Mouse (Mus musculus): ENCODE measurements around the gene Rasl11b. TPM values are rescaled to one million over a fixed set of nuclear protein-coding genes. Genes with fewer than 3 reads are reported as not detected.

Rasl11b gene
- 112 and 118 TPM in 2 replicates for polyA plus RNA-seq (2014; fragmentation: Nextera tagmentation; extraction: Ambion mirVana)

DNA sequence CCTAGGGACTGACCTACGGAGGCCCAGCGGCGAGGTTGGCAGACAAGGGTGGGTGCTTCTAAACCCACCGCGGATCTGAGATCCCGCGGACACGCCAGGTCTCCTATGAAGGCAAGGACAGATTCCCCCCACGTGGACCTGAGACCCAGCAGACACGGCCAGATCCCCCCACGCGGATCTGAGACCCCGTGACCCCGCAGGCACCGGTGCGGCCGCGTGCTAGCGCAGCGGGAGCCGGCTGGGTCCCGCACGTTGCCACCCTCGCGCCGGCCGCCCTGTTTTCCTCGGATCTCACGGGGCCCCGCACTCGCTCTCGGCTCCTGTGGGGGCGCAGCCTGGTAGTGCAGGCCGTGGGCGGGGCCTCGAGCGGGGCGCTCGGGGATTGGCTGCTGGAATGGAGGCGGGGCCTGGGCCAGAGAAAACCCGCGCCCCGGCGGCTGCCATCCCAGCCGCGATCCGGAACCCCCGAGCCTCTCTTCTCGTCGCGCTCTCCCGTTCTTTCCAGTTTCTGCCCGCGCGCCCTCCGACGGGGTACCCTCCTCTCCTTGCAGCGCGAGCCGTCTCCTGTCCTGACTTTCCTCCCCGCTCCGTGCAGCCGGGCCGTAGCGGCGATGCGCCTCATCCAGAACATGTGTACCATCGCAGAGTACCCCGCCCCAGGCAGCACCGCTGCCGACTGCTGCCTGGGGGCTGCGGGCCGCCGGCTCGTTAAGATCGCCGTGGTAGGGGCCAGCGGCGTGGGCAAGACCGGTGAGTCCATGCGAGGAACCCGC lies at the start of gene Rasl11b:
Gene Rasl11b (plus strand): TSS at position 446 of the 773 bp plus-strand sequence.
- peak within 1 kb of the TSS; percentile 94 for H3K9ac ChIP-seq (ENCODE audit: low read length)
- WGBS, result under 1% methylated on average over 81 of the region's 82 CpGs
- peak; percentile 88 for ATAC-seq (ENCODE audit: insufficient number of reproducible peaks, low FRiP score, low TSS enrichment, low read depth)
- peaks cover 48% of the 10 kb centered on the region for H3K4me1 ChIP-seq (ENCODE audit: control insufficient read depth, insufficient read depth, low read length)
- H3K27ac ChIP-seq (replicated peaks; ENCODE audit: low read depth, low read length), result peak within 1 kb of the TSS; percentile 76
- peak within 1 kb of the TSS; percentile 87 for H3K4me3 ChIP-seq (ENCODE audit: low read depth, low read length)
- peak within 1 kb of the TSS; percentile 92 for H3K4me2 ChIP-seq (ENCODE audit: low read depth, severe bottlenecking)
- DNase-seq (ENCODE audit: low spot score), result peak; percentile 97
- peaks cover 12% of the 10 kb centered on the region for H3K36me3 ChIP-seq (ENCODE audit: control insufficient read depth, insufficient read depth, low read length)
- no peaks in the 10 kb centered on the region for H3K9me3 ChIP-seq (ENCODE audit: control insufficient read depth, low read length)
- no peaks in the 10 kb centered on the region for H3K27me3 ChIP-seq (ENCODE audit: control insufficient read depth, insufficient read depth, low read length)

DNA sequence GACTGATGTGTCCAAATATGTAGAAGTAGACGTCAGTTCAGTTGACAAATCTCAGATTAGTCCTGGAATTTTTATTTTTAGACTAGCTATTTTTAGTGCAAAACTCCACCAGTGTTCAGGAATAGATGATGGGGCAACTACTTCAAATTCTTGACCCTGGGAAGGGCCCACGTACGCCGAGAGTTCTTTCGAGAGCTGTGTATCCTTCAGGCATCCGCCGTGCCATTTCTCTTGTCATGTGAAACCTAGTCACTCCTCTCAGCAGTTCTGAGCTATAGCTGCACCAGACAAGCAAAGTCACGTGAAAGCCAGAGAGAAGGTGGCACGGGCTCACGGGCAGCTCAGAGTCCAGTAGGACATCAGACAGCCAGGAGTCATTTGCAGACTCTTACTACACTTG lies 47.5 kb upstream of the Rasl11b start:
- Histone ChIP-seq H3K4me3 (ENCODE audit: low read depth, low read length) (no peak overlapping the region), H3K36me3 (ENCODE audit: control insufficient read depth, insufficient read depth, low read length) (no peaks in the 10 kb centered on the region), H3K9me3 (ENCODE audit: control insufficient read depth, low read length) (no peaks in the 10 kb centered on the region), H3K4me2 (ENCODE audit: low read depth, severe bottlenecking) (no peak overlapping the region), H3K27ac (replicated peaks; ENCODE audit: low read depth, low read length) (no peak overlapping the region), H3K27me3 (ENCODE audit: control insufficient read depth, insufficient read depth, low read length) (no peaks in the 10 kb centered on the region), H3K9ac (ENCODE audit: low read length) (no peak overlapping the region), H3K4me1 (ENCODE audit: control insufficient read depth, insufficient read depth, low read length) (no peaks in the 10 kb centered on the region)
- DNase-seq (ENCODE audit: low spot score) (no peak), ATAC-seq (ENCODE audit: insufficient number of reproducible peaks, low FRiP score, low TSS enrichment, low read depth) (no peak)
- 90% methylated on average over 10 of the region's 10 CpGs for WGBS

DNA sequence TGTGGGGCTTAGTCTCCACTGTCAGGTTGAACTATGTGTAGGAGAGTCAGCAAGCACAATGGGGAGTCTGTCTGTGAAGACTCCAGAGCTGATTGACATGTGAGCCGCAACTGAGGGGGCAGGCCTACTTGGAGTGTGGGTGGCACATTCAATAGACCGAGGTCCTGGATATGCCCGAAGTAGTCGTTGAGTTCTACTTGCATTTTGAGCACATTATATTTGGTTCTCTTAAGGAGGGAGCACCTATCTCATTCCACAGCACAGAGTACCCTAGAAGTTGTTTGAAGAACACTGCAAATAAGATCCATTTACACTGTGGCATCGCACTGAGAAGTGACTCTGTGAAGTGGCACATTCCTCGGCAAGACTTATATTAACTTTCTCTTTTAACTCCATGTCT lies 45.1 kb upstream of the Rasl11b start:
- H3K27me3 ChIP-seq (ENCODE audit: control insufficient read depth, insufficient read depth, low read length), result no peaks in the 10 kb centered on the region
- no peaks in the 10 kb centered on the region for H3K9me3 ChIP-seq (ENCODE audit: control insufficient read depth, low read length)
- no peak overlapping the region for H3K4me2 ChIP-seq (ENCODE audit: low read depth, severe bottlenecking)
- H3K4me1 ChIP-seq (ENCODE audit: control insufficient read depth, insufficient read depth, low read length), result peaks cover 7% of the 10 kb centered on the region
- no peak overlapping the region for H3K9ac ChIP-seq (ENCODE audit: low read length)
- H3K27ac ChIP-seq (replicated peaks; ENCODE audit: low read depth, low read length), result no peak overlapping the region
- DNase-seq (ENCODE audit: low spot score), result no peak
- H3K36me3 ChIP-seq (ENCODE audit: control insufficient read depth, insufficient read depth, low read length), result no peaks in the 10 kb centered on the region
- H3K4me3 ChIP-seq (ENCODE audit: low read depth, low read length), result no peak overlapping the region
- WGBS, result 92% methylated on average over 6 of the region's 6 CpGs
- no peak for ATAC-seq (ENCODE audit: insufficient number of reproducible peaks, low FRiP score, low TSS enrichment, low read depth)

DNA sequence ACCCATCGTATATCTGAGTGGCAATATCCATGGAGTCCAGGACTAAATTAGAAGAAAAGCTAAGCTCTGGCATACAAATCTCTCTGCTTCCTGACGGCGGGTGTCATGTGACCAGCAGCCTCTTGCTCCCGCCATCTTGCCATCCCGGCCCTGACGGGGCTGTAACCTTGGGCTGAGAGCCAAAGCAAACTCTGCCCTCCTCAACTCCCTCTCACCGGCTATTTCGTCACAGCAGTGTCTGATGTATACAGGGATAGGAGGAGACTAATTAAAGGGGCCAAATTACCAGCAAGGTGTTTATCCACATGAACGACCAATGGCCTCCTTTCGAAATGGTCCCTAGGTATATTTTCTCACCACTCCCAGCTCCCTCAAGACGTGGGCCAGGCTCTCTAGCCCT lies 43.3 kb upstream of the Rasl11b start:
- H3K27ac ChIP-seq (replicated peaks; ENCODE audit: low read depth, low read length), result no peak overlapping the region
- H3K4me1 ChIP-seq (ENCODE audit: control insufficient read depth, insufficient read depth, low read length), result peaks cover 23% of the 10 kb centered on the region
- H3K4me3 ChIP-seq (ENCODE audit: low read depth, low read length), result no peak overlapping the region
- DNase-seq (ENCODE audit: low spot score) (no peak), ATAC-seq (ENCODE audit: insufficient number of reproducible peaks, low FRiP score, low TSS enrichment, low read depth) (no peak)
- no peaks in the 10 kb centered on the region for H3K9me3 ChIP-seq (ENCODE audit: control insufficient read depth, low read length)
- 87% methylated on average over 11 of the region's 11 CpGs for WGBS
- H3K4me2 ChIP-seq (ENCODE audit: low read depth, severe bottlenecking), result no peak overlapping the region
- H3K27me3 ChIP-seq (ENCODE audit: control insufficient read depth, insufficient read depth, low read length), result no peaks in the 10 kb centered on the region
- H3K36me3 ChIP-seq (ENCODE audit: control insufficient read depth, insufficient read depth, low read length), result no peaks in the 10 kb centered on the region
- H3K9ac ChIP-seq (ENCODE audit: low read length), result no peak overlapping the region

DNA sequence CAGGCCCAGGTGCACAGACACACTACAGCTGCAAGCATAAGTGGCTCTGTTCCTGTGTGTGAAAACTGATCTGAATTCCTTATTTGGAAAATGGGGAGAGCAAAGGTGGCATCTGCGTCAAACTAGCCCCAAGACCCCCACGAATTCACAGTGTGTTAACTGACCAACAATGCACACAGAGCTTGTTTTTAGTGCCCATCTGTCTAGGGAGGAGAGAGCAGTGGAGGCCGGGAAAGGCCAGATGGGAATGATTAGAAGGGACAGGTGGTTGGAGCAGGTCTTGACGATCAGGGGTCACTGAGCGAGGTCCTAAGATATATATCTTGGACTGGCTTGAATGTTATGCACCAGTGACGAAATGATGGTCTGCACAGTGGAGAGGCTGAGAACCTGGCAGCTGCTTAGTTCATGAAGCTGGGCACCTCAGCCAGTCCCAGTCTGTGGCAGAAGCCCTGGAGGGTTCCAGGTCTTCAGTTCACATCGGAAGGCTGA lies 39.2 kb upstream of the Rasl11b start:
- H3K36me3 ChIP-seq (ENCODE audit: control insufficient read depth, insufficient read depth, low read length), result no peaks in the 10 kb centered on the region
- peaks cover 23% of the 10 kb centered on the region for H3K4me1 ChIP-seq (ENCODE audit: control insufficient read depth, insufficient read depth, low read length)
- H3K27ac ChIP-seq (replicated peaks; ENCODE audit: low read depth, low read length), result no peak overlapping the region; the same call in 1 of the 2 replicates
- no peaks in the 10 kb centered on the region for H3K27me3 ChIP-seq (ENCODE audit: control insufficient read depth, insufficient read depth, low read length)
- no peak overlapping the region for H3K4me2 ChIP-seq (ENCODE audit: low read depth, severe bottlenecking)
- H3K9ac ChIP-seq (ENCODE audit: low read length), result no peak overlapping the region; the same call in 1 of the 2 replicates
- no peak overlapping the region for H3K4me3 ChIP-seq (ENCODE audit: low read depth, low read length)
- ATAC-seq (ENCODE audit: insufficient number of reproducible peaks, low FRiP score, low TSS enrichment, low read depth) (peak; percentile 85), DNase-seq (ENCODE audit: low spot score) (peak; percentile 80)
- no peaks in the 10 kb centered on the region for H3K9me3 ChIP-seq (ENCODE audit: control insufficient read depth, low read length)
- WGBS, result 9% methylated on average over 7 of the region's 7 CpGs

DNA sequence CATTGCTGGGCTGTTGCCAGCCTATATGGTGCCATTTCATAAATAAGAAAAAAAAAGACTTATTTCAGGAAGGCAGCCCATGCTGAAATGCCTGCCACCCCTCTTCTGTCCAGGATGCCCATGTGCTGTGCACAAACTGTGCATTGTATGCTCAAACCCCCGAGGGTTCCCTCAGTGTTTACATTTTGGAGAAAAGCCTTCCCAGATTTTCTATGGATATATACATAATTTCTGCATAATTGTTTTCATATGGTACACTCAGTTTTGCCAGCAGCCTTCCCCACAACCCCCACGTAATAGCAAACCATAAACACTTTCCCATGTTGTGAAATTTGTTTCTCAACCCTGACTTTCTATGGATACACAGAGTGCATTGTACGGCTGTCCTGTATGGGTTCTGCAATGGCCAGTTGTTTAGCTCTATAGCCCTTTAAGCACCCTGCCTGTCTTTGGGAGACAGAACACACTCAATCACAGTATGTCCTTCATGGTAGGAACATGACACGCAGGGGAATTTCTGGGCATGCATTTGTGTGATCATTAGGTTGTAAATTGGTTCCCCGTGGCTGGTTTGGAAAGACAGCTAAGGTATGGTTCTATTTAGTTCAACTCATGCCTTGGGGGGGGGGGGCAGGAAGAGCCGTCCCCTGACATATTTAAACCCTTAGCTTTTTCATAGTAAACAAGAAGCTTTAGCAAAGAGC lies 36.0 kb upstream of the Rasl11b start:
- H3K4me2 ChIP-seq (ENCODE audit: low read depth, severe bottlenecking), result no peak overlapping the region
- H3K4me3 ChIP-seq (ENCODE audit: low read depth, low read length), result no peak overlapping the region
- ATAC-seq (ENCODE audit: insufficient number of reproducible peaks, low FRiP score, low TSS enrichment, low read depth) (no peak), DNase-seq (ENCODE audit: low spot score) (no peak)
- no peaks in the 10 kb centered on the region for H3K9me3 ChIP-seq (ENCODE audit: control insufficient read depth, low read length)
- no peaks in the 10 kb centered on the region for H3K27me3 ChIP-seq (ENCODE audit: control insufficient read depth, insufficient read depth, low read length)
- no peak overlapping the region for H3K27ac ChIP-seq (replicated peaks; ENCODE audit: low read depth, low read length)
- no peaks in the 10 kb centered on the region for H3K36me3 ChIP-seq (ENCODE audit: control insufficient read depth, insufficient read depth, low read length)
- H3K9ac ChIP-seq (ENCODE audit: low read length), result no peak overlapping the region
- WGBS, result 56% methylated on average over 6 of the region's 6 CpGs
- H3K4me1 ChIP-seq (ENCODE audit: control insufficient read depth, insufficient read depth, low read length), result peaks cover 34% of the 10 kb centered on the region

DNA sequence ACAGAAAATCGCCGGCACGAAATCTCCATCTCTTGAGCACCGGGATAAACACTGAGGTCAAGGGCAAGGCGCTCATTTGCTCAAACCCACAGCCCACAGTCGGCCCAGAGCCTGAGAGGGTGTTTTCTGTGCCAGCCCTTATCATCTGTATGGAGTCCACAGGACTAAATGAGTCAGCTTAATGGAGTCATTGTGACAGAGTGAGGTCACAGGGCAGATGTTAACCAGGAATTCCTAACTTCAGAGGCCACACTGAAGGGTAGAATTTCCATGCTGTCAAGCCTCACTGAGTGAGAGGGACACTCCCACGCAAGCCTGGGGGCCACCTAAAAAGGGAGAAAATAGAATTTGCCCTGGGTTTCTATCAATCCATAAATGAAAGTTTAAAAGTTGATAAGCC lies 35.2 kb upstream of the Rasl11b start:
- DNase-seq (ENCODE audit: low spot score) (no peak), ATAC-seq (ENCODE audit: insufficient number of reproducible peaks, low FRiP score, low TSS enrichment, low read depth) (no peak)
- no peak overlapping the region for H3K4me3 ChIP-seq (ENCODE audit: low read depth, low read length)
- H3K4me2 ChIP-seq (ENCODE audit: low read depth, severe bottlenecking), result no peak overlapping the region
- peaks cover 28% of the 10 kb centered on the region for H3K4me1 ChIP-seq (ENCODE audit: control insufficient read depth, insufficient read depth, low read length)
- H3K27ac ChIP-seq (replicated peaks; ENCODE audit: low read depth, low read length), result no peak overlapping the region; the same call in 1 of the 2 replicates
- no peaks in the 10 kb centered on the region for H3K36me3 ChIP-seq (ENCODE audit: control insufficient read depth, insufficient read depth, low read length)
- no peaks in the 10 kb centered on the region for H3K9me3 ChIP-seq (ENCODE audit: control insufficient read depth, low read length)
- H3K27me3 ChIP-seq (ENCODE audit: control insufficient read depth, insufficient read depth, low read length), result no peaks in the 10 kb centered on the region
- WGBS, result 34% methylated on average over 7 of the region's 7 CpGs
- no peak overlapping the region for H3K9ac ChIP-seq (ENCODE audit: low read length)

DNA sequence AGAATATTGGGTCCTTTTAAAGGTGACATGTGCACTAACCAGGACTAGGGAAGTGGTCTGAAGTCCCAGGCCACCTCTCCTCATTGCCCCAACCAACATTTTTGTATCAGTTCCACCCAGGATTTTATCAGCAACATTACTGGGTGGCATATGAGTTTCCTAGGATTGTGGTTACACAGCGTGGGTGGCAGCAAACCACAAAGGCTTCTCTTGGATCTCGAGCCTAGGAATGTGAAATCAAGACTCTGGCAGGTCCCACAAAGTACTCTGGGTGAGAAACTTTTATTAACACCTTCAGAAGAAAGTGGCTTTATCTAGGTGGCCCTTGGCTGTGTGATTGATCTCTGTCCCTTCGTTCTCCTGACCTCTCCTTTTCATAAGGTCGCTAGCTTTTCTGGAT lies 34.7 kb upstream of the Rasl11b start:
- H3K27me3 ChIP-seq (ENCODE audit: control insufficient read depth, insufficient read depth, low read length), result no peaks in the 10 kb centered on the region
- H3K36me3 ChIP-seq (ENCODE audit: control insufficient read depth, insufficient read depth, low read length), result no peaks in the 10 kb centered on the region
- no peak overlapping the region for H3K4me3 ChIP-seq (ENCODE audit: low read depth, low read length)
- no peak for ATAC-seq (ENCODE audit: insufficient number of reproducible peaks, low FRiP score, low TSS enrichment, low read depth)
- no peak overlapping the region for H3K27ac ChIP-seq (replicated peaks; ENCODE audit: low read depth, low read length)
- DNase-seq (ENCODE audit: low spot score), result no peak
- H3K4me1 ChIP-seq (ENCODE audit: control insufficient read depth, insufficient read depth, low read length), result peaks cover 24% of the 10 kb centered on the region
- WGBS, result 56% methylated on average over 4 of the region's 4 CpGs
- no peak overlapping the region for H3K9ac ChIP-seq (ENCODE audit: low read length)
- H3K9me3 ChIP-seq (ENCODE audit: control insufficient read depth, low read length), result no peaks in the 10 kb centered on the region
- H3K4me2 ChIP-seq (ENCODE audit: low read depth, severe bottlenecking), result no peak overlapping the region
